Mouse (Mus musculus): Measurements from ENCODE around the gene Lta. TPM values are rescaled to one million over a fixed set of nuclear protein-coding genes. Genes with fewer than 3 reads are reported as not detected.

The Lta gene
- total RNA-seq, 2 experiments from 2014 or later = 0.36 to 0.40 TPM

DNA sequence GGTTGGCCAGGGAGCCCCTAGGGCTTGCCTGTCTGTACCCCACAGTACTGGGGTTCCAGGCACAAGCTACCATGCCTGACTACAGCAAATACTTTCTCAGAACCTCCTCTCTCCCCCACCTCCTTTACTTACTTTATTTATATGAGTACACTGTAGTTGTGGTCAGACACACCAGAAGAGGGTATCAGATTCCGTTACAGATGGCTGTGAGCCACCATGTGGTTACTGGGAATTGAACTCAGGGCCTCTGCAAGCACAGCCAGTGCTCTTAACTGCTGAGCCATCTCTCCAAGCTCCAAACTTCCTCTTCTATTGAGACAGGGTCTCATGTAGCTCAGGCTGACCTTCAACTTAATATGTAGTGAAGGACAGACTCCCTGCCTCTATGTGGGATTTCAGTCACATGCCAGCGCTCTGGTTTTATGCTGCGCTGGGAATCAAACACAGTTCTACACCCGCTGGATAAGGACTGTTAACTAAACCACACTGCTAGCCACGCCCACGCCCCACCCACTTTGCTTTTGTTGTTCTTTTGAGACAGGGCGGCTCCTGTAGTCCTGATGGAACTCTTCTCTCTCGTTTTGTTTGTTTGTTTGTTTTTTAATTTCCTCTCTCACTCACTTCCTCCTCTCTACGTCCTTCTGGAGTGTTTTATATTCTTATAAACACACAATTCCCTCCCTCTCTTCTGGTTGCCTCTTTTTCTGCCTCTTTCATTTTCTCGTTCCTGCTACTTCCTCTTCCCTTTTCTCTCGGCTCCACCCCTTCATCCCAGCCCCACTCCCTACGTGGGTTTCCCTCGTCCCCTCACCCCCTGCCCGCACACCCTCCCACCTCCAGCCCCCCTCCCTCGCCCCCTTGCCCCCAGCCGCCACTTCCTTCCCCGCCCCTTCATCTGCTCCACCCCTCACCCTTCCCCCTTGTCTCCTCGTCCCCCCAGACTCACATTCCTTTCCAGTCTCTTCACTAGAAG is 19.2 kb downstream of the Lta start:
- DNase-seq = peak; percentile 86 to 89

DNA sequence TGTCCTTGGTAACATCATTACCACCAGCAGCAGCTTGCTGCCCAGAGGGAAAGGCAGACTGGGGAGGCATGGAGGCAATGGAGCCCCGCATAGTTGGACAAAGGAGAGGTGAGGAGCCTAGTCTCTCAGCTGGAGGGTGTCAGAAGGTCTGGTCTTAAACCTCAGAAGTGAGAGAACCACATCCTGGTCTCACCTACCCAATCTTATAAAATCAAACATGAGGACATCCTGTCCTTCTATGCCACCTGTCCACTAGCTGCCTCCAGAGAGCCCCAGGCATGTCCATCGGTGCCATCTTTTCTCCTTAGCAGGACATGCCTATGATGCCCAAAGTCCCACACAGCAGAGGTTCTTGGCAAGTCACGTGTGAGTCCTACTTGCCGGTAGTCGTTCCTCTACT is 25.1 kb downstream of the Lta start:
- no peak for DNase-seq

- DNase-seq = peak; percentile 85 to 92
Observed at GRCm38 (mm10) chr17:35178528-35178927, 26.6 kb downstream of the Lta start.

- DNase-seq = no peak
Observed at GRCm38 (mm10) chr17:35175968-35176367, 29.2 kb downstream of the Lta start, which contains the start of gene Aif1. TSS of gene Aif1 (minus strand) at chr17:35176068.

GRCm38 (mm10) chr17:35175382-35175781 is 29.8 kb downstream of the Lta start:
- no peak for DNase-seq

GRCm38 (mm10) chr17:35174201-35174977 is 30.8 kb downstream of the Lta start:
- no peak for DNase-seq

DNA sequence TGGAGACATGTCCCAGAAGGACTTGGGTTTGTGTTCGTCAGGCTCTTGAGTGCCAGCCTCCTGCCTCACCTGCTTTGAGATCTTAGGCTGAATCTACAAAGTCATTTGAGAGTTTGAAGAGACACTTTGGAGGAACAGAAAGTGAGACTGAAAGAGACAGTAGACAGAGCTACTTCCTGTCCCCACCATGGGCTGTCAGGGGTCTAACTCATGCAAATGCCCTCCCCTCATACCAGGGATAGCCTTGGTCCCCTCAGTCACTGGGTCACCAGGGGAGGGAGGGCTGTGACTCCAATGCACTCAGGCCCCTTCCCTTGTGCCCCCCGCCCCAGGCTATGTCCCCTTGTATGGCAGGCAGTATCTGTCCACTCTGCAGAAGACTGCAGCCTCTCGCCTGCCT is 31.8 kb downstream of the Lta start:
- no peak for DNase-seq

DNA sequence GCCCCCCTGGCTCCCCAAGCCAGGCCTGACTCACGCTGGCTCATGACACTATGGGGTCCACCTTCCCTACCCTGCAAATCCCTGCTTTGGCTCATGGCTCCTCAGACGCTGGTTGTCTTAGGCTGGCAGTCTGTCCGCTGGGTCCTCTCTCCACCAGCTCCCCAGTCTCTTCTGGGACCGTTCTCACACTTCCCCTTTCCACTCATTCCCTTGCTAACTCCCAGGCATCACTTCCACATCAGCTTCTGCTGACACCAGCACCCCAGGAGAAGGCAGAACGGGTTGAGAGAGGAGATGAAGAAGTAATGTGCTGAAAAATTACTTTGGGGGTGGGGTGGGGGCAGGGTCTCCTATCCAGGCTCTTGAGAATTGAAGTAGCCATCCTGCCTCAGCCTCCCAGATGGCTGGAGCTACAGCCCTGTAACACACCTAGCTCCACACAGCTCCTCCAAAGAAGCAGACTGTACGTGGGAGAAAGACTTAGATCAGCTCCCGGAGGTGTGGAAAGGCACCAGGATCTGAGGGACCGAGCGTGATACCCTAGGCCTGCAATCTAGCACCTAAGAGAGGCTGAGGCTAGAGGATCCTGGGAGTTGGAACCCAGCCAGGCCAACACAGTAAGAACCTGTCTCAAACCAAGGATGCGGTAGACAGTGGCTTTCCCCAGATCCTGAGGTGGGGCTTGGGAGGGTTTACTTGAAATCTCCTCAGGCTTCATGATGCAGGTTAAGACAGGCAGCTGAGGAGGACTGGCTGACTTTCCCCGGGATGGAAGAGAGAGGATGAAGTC is 32.5 kb downstream of the Lta start:
- no peak for DNase-seq

DNA sequence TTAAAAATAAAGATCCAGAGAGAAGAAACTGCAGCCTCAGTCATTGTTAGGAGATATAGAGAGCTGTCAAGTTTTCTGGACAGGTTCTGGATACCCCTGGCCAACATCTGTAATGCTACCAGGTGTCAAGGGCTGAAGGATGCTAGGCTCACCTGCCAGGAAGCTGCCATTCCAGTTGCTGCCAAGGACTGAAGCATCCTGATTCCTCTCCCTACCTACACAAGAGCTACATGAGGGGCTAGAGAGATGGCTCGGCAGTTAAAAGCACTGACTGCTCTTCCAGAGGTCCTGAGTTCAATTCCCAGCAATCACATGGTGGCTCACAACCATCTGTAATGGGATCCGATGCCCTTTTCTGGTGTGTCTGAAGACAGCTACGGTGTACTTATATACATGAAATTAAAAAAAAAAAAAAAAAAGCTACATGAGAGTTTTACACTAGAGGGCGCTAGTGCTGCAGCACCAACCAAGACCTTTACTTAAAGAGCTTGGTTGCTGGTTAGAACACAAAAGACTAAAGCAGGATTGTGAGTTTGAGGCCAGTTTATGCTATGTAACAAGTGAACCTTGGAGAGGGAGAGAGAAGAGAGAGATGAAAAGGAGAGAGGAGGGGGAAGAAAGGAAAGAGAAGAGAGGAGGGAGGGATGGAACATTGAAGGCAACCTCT is 36.5 kb downstream of the Lta start:
- no peak for DNase-seq

- DNase-seq = no peak
Observed at GRCm38 (mm10) chr17:35167794-35168193, 37.4 kb downstream of the Lta start.

DNA sequence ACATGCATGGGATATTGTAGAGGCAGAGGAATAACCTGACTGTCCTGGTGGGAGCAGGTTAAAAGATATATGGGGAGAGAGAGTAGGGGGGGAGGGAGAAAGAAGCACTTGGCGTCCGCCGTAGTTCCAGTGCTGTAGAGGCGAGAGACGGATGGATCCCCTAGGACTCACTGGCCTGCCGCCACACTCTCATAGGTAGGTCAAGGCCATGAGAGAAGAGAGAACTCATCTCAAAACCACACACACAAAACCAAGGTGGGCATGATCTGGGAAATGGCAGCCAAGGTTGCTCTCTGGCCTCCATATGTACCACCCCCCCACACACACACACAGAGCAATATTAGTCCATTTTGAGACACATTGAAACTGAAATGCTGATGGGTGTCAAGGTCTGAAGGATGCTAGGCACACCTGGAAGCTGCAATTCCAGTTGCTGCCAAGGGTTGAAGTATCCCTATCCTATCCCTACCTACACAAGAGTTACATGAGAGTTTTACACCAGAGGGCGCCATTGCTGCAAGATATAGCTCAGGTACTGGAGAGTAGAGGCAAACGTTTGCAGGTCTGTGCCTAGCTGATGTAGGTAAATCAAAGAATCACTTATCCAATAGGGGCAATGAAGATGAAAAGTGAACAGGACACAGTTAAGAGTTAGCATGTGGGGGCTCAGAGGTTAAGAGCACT is 38.7 kb downstream of the Lta start:
- peak; percentile 47 to 72 for DNase-seq

DNA sequence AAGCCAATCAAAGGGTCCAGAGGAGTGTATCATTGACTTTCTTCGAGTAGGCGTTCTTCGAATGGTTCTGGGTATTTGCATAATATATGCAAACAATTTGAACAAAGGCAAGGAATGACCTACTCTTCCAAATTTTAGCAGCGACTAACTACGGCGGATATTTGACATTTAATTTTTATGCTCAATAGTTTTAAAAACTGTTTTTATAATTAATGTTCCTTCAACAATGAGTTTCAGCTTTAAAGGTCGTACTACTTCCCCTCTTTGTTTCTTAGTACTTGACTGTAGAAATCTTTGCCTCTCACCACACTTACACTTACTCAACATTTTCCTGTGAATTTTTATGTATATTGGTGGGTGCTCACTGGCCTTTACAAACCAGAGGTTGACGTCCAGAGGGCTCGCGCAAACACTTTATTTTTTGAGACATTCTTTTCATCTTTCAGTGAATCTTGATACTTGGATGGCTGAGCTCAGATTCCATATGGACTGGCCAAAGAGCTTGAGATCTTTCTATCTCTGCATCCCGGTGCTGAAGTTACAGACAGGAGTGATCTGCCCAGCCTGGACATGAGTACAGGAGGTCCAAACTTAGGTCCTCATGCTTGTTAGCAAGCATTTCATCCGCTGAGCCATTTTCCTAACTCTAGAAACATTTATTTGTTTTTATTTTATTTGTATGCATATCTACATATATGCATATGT is 39.5 kb downstream of the Lta start:
- DNase-seq = no peak

GRCm38 (mm10) chr17:35164568-35165450 is 40.3 kb downstream of the Lta start, which contains the start of gene Prrc2a:
TSS of gene Prrc2a (minus strand) at chr17:35164897.
- DNase-seq = peak; percentile 96 to 98

DNA sequence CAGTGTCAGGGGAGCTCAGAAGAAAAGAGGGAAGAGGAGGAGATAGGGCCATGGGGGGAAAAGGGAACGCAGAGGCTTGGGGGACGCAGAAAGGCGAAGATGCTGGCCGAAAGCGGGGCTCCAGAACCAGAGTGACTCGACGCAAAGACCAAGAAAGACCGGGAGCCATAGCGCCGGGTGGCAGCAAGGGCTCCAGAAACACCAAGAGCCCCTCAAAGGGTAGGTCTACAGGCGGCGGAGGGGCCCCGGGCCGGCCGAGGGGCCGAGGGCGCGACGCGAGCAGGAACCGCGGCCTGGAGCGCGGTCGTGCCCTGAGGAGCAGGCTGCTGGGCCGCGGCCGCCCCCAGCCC is 41.0 kb downstream of the Lta start:
- peak in 1 of 2 experiments; percentile 23 for DNase-seq

DNA sequence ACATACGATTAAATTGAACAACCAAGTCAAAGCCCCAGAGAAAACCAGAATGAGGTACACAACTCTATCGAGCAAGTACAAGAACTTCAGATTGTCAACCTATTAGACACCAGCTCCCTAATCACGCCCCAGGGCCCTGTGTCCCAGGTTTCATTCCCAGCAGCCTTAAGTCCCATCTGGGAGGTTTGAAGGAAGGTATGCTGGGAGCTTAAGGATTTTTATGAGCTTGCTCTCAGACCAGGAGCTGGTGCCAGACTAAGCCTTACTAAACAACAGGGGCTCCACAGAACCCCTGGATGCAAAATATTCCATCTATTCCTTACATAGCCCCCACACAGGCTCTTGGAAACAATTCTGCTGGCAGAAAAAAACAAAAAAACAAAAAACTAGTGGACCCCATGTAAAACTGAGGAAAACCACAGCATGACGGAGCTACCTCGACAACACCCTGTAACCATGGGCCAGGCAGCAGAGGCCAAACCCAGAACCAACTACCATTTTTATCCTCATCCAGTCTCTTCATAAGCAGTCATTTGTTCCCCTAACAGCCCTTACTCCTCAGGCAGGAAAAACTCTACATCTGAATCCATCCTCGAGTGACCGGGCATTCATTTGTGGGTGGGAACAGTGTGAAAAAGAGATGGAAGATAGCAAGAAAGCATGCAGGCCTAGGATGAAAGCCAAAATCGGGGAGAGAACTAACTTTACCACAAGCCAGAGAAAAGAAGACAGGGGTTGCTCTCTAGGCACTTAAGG is 41.6 kb downstream of the Lta start:
- DNase-seq = no peak

DNA sequence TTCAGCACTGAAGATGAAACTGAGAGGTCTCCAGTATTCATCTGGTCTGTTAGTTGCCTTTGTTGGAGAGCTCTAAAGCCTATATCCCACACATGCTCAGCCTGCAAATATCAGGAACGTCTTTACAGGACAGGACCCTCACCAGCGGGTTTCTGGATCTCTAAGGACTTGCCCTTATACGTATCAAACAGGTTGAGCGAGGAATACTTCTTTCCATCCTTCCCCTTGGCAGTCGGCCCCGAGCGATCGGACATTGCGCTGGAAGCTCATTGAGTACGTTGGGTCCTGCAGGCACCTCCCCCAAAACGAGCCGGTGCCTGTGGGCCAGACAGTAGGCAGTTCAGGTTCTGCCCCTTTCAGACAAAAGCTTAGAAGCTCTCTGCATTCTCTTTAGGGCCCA is 42.4 kb downstream of the Lta start:
- DNase-seq = peak; percentile 53 to 76

DNA sequence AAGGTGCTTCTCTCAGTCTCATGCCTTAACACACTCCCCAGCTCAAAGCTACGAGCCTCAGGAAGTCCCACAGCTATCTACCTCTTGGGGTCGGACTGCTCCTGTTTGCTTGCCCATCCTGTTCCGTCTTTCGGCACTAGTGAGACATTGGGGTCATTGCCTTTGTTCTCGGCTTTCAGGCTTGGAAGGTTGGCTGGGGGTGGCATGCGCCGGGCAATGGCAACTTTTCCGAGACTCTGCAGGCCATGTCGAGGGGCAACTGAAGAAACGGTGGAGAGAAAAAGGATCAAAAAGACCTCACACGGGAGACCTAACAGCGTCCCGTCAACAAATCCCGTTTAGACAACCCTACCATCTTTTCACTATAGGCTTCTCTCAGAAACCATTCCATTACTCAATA is 43.0 kb downstream of the Lta start:
- no peak for DNase-seq

- DNase-seq = no peak
Observed at GRCm38 (mm10) chr17:35161421-35161820, 43.7 kb downstream of the Lta start.

DNA sequence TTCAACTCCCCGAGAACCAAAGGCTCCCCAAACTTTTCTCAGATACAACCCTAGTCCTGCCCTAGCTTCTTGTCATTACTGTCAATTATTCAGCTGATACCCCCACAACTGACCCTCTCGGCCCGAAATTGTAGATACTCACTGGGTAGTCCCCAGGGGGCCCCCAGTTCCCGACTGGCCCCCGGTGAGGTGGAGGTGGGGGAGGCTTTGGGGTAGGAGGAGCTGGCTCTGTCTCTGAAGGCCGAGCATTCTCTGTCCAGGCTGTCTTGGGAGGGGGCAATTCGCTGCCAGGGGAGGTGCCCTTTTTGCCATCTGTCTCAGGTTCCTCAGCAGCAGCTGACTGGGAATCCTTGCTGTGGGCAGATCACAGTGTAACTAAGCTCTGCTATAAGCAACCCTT is 45.5 kb downstream of the Lta start:
- no peak for DNase-seq

All from adrenal gland, postnatal 36 days (tissue).